Mouse (Mus musculus) heart, embryonic 10.5 days (tissue): ENCODE measurements around the gene Olfr1504. TPM values are rescaled to one million over a fixed set of nuclear protein-coding genes. Genes with fewer than 3 reads are reported as not detected.
"Not testable (repeated sequence)": the region's sequence is repeated elsewhere in the genome, so short reads cannot be mapped to it uniquely, and the experiment has no call there.

ENCODE experiments used
- DNase-seq: peaks from one replicate; pipeline ENCODE4 v3.0.0-alpha.2; 2017; ENCODE audit warnings: low spot score
- H3K27ac ChIP-seq: fragments of 300-500 bp; sonication (generic); 2 replicates; pipeline ENCODE4 v1.5.1; 2016; ENCODE audit warnings: mild to moderate bottlenecking
- H3K27me3 ChIP-seq: fragments of 300-500 bp; sonication (generic); 2 replicates; pipeline ENCODE4 v1.6.1; 2016; ENCODE audit warnings: mild to moderate bottlenecking; ENCODE audit not compliant: poor library complexity, insufficient read depth, severe bottlenecking
- H3K36me3 ChIP-seq: fragments of 300-500 bp; sonication (generic); 2 replicates; pipeline ENCODE4 v1.6.1; 2016; ENCODE audit warnings: mild to moderate bottlenecking, moderate library complexity
- H3K4me1 ChIP-seq: fragments of 300-500 bp; sonication (generic); 2 replicates; pipeline ENCODE4 v1.6.1; 2016; ENCODE audit warnings: mild to moderate bottlenecking
- H3K4me3 ChIP-seq: fragments of 300-500 bp; sonication (generic); 2 replicates; pipeline ENCODE4 v1.5.1; 2016; ENCODE audit warnings: mild to moderate bottlenecking, moderate library complexity
- H3K9me3 ChIP-seq: fragments of 300-500 bp; sonication (generic); 2 replicates; pipeline ENCODE4 v1.6.1; 2016; ENCODE audit warnings: mild to moderate bottlenecking, moderate library complexity
- WGBS: fragments of 180-500 bp; shearing (Covaris S2); methylation state at CpG from one replicate; pipeline ENCODE4 v1.1.7; 2016; 5-methylcytosine and 5-hydroxymethylcytosine counted together
- polyA plus RNA-seq: library from polyadenylated mRNA; unstranded; fragments of >200 nt; fragmentation: Nextera tagmentation; extraction: Ambion mirVana; gene quantifications from 2 replicates; pipeline ENCODE4 v1.2.1, GENCODE M21; 2016

Olfr1504 gene
- polyA plus RNA-seq = not detected in 2 replicates

- no peaks in the 10 kb centered on the region for H3K4me1 ChIP-seq
- no peaks in the 10 kb centered on the region for H3K27me3 ChIP-seq
- H3K27ac ChIP-seq = no peak within 1 kb of the TSS
- DNase-seq = no peak
- H3K9me3 ChIP-seq = no peaks in the 10 kb centered on the region
- no peak within 1 kb of the TSS for H3K4me3 ChIP-seq
- WGBS = 56% methylated on average over 1 of the region's 1 CpGs
- H3K36me3 ChIP-seq = no peaks in the 10 kb centered on the region
Observed at GRCm38 (mm10) chr19:13897828-13898227, at the start of gene Olfr1504. Gene Olfr1504, minus strand, starts transcription at chr19:13897928.

DNA sequence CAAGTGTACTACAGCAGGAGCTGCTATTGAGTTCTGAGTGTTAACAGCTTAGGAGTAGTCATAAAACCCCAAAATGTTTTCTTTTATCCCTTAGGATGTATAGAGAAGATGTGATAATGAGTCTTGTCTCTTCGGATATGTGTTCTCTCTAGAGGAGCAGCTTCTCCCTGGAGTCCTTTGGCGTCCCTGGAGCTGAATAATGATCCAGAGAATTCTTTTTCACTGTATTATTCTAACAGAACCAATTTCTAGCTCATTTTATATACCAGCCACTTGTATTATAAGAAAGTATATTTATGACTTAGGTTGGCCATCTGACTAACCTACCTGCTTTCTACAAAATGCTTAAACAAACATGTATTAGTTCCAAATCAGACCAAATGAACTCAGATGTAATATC is 15.5 kb upstream of the Olfr1504 start, which contains the start of gene Olfr1505:
Gene Olfr1505 (plus strand): TSS at position 301 of the 400 bp plus-strand sequence.
- Histone ChIP-seq H3K9me3 (no peaks in the 10 kb centered on the region), H3K27me3 (no peaks in the 10 kb centered on the region), H3K4me3 (no peak within 1 kb of the TSS), H3K36me3 (no peaks in the 10 kb centered on the region), H3K27ac (no peak within 1 kb of the TSS), H3K4me1 (no peaks in the 10 kb centered on the region)
- 64% methylated on average over 2 of the region's 2 CpGs for WGBS
- no peak for DNase-seq

DNA sequence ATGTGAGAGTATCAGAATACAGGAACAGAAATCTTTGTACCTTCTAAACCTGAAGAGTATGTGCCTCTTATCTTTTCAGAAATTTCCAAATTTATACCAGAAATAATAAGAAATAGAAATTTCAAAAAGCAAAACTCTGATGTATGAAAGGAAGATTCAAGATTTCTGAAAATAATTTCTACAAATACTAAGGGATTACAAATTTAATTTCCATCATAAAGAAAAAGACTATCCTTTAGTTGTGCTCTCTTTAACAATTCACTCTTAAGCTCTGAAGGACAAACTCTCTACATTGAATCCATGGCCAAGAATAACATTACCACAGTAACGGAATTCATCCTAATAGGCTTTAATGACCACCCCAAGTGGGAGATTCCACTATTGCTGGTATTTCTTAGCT is 36.2 kb downstream of the Olfr1504 start, which contains the start of gene Olfr1502:
Gene Olfr1502 (plus strand): TSS at position 301 of the 400 bp plus-strand sequence.
- Histone ChIP-seq H3K4me3 (no peak within 1 kb of the TSS), H3K27ac (no peak within 1 kb of the TSS), H3K36me3 (no peaks in the 10 kb centered on the region), H3K27me3 (no peaks in the 10 kb centered on the region), H3K4me1 (no peaks in the 10 kb centered on the region), H3K9me3 (no peaks in the 10 kb centered on the region)
- DNase-seq = no peak
- 74% methylated on average over 1 of the region's 1 CpGs for WGBS

DNA sequence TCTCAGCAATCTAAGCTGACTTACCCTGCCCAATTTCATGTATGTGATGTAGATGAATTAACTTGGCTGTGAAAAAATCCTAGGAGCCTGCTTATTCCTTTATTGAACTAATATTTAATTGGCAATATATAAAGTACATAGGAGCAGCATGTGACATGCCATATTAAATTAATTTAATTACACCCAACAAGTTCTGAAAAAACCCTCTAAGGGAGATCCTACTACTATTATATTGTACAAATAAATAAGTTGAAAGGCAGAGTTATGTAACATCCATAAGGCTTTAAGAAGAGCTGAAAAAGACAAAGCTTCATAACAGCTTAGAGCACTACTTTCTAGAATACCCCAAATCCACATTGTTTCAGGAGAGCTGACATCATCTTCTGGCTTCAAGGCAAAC is 47.1 kb downstream of the Olfr1504 start, which contains the start of gene Olfr1501:
Gene Olfr1501 (minus strand): TSS at position 101 of the 400 bp plus-strand sequence.
- not testable (repeated sequence) for H3K4me3 ChIP-seq, H3K9me3 ChIP-seq, DNase-seq, H3K27ac ChIP-seq, H3K36me3 ChIP-seq, H3K4me1 ChIP-seq, H3K27me3 ChIP-seq

Other genes starting within 250 kb of the Olfr1504 start
- gene Olfr1490, start 246.8 kb downstream of the Olfr1504 start, polyA plus RNA-seq = not detected in 2 replicates
- not detected in 2 replicates for gene Olfr1491, start 200.7 kb downstream of the Olfr1504 start, polyA plus RNA-seq
- not detected in 2 replicates for gene Olfr1493-ps1, start 174.7 kb downstream of the Olfr1504 start, polyA plus RNA-seq
- gene Olfr1494, start 158.2 kb downstream of the Olfr1504 start, polyA plus RNA-seq = not detected in 2 replicates
- not detected in 2 replicates for gene Olfr1495, start 133.3 kb downstream of the Olfr1504 start, polyA plus RNA-seq
- not detected in 2 replicates for gene Olfr1496, start 120.0 kb downstream of the Olfr1504 start, polyA plus RNA-seq
- gene Olfr1497, start 99.7 kb downstream of the Olfr1504 start, polyA plus RNA-seq = not detected in 2 replicates
- gene Olfr1499, start 78.5 kb downstream of the Olfr1504 start, polyA plus RNA-seq = not detected in 2 replicates
- gene Olfr1500, start 67.4 kb downstream of the Olfr1504 start, polyA plus RNA-seq = not detected in 2 replicates
- gene Olfr1501, start 47.2 kb downstream of the Olfr1504 start, polyA plus RNA-seq = not detected in 2 replicates
- gene Olfr1502, start 36.1 kb downstream of the Olfr1504 start, polyA plus RNA-seq = not detected in 2 replicates
- not detected in 2 replicates for gene Olfr1505, start 15.6 kb upstream of the Olfr1504 start, polyA plus RNA-seq